Mouse (Mus musculus): ENCODE results near the gene Asic4. TPM values are rescaled to one million over a fixed set of nuclear protein-coding genes. Genes with fewer than 3 reads are reported as not detected.

Gene Asic4
- 1 to 10 TPM; 5.1 to 8.1 TPM for total RNA-seq (2021)
- long read RNA-seq, experiment 1, transcript Asic4-201 (10 exons, 2,464 nt): major isoform, 8 of 8 reads
- long read RNA-seq, experiment 1, partial matches to known transcripts: 0 of 8 reads
- long read RNA-seq, experiment 1, other reads (novel, unspliced or antisense): 0 of 8 reads
- long read RNA-seq, experiment 2, transcript Asic4-201 (10 exons, 2,464 nt): major isoform, 10 of 12 reads
- long read RNA-seq, experiment 2, partial matches to known transcripts: 0 of 12 reads
- long read RNA-seq, experiment 2, other reads (novel, unspliced or antisense): 2 of 12 reads

DNA sequence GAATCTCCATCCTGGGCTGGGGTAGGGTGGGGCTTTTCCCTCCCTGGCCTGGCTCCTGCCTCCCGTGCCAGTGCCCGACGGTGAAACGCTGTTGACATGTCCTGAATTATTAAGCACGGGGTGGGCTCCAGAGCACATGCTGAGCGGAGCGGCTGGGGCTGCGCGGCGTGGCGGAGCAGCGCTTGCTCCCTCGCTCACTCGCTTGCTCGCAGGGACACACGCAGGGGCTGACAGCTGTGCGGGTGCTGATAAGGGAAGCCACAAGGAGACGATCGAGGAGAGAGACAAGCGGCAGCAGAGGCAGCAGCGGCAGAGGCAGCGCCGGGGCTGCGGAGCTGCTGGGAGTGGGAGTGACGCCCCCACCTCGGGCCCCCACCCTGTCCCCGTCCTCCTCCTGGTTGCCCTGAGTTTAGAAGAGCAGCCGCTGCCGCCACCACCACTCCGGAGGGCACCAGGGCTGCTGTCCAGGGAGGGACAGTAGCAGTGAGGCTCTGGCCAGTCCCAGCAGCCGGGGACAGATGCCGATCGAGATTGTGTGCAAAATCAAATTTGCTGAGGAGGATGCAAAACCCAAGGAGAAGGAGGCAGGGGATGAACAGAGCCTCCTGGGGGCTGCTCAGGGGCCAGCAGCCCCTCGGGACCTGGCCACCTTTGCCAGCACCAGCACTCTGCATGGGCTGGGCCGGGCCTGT, at the start of gene Asic4:
Asic4 (plus strand) TSS at position 123 of the 692 bp plus-strand sequence.
- no peak for DNase-seq (ENCODE audit: low spot score in 2 of 2)

GRCm38 (mm10) chr1:75400493-75401115, 49.6 kb upstream of the Asic4 start:
- DNase-seq (ENCODE audit: low spot score in 2 of 2): no peak

GRCm38 (mm10) chr1:75405547-75405946, 44.7 kb upstream of the Asic4 start:
- DNase-seq (ENCODE audit: low spot score in 2 of 2): no peak

GRCm38 (mm10) chr1:75406173-75406572, 44.1 kb upstream of the Asic4 start:
- no peak for DNase-seq (ENCODE audit: low spot score in 2 of 2)

GRCm38 (mm10) chr1:75407056-75407455, 43.2 kb upstream of the Asic4 start:
- DNase-seq (ENCODE audit: low spot score in 2 of 2): no peak

DNA sequence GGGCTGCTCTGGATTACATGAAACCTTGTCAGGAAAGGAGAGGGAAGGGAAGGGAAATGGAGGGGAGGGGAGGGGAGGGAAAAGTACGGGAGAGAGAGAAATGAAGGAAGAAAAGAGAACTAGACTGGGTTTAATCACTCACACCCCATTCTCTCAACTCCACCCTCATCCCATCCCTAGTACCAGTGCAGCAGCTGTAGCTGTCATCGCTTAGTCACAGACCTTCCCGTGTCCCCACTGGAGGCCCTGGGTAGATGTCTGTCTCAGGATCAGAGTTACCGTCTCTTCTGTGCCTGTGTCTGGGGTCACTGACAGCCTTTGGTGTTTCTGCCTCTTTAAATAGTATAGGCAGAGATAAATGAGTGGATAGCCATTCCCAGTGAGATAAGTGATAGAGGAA, 42.0 kb upstream of the Asic4 start:
- DNase-seq (ENCODE audit: low spot score in 2 of 2): no peak

- no peak for DNase-seq (ENCODE audit: low spot score in 2 of 2)
These were observed 40.3 kb upstream of the Asic4 start for GRCm38 (mm10) chr1:75409950-75410349.

DNA sequence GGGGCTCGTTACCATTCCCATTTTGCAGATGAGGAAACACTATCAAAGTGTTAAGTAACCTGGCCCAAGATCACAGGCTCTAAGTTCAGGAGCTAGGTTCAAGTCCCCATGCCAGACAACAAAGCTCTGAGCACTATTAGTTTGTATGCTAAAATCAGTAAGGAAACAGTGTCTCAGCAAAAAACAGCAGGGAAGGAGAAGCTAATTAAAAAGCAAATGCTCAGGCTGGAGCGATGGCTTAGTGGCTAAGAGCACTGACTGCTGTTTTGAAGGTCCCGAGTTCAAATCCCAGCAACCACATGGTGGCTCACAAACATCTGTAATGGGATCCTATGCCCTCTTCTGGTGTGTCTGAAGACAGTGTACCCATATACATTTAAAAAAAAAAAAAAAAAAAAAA, 38.0 kb upstream of the Asic4 start:
- DNase-seq (ENCODE audit: low spot score in 2 of 2): no peak

DNA sequence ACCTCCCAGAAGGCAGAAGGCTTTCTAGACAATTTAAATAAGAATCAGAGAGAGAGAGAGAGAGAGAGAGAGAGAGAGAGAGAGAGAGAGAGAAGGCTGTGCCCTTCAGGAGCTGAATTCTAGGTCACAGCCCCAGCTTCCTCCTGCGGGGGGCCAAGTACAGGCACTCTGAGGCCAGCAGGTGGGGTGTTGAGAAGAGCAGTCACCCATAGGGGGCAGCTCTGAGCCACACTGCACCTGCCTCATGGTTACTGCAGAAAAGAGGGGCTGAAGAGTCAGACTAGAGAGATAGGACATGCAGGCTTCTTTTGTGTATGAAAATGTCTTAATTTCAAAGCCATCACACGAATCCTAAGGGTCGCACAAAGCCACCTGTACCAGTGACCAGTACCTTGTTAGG, 36.5 kb upstream of the Asic4 start:
- no peak for DNase-seq (ENCODE audit: low spot score in 2 of 2)

DNA sequence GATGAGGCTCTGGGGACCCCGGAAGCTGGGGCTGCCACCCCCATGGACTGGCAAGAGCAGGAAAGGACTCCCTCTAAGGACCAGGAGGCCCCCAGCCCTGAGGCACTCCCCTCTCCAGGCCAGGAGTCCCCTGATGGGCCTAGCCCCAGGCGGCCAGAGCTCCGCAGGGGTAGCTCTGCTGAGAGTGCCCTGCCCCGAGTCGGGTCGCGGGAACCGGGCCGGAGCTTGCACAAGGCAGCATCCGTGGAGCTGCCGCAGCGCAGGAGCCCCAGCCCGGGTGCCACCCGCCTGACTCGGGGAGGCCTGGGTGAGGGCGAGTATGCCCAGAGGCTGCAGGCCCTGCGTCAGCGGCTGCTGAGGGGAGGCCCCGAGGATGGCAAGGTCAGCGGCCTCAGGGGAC, 28.4 kb upstream of the Asic4 start:
- no peak for DNase-seq (ENCODE audit: low spot score in 2 of 2)

GRCm38 (mm10) chr1:75422216-75422822, 27.9 kb upstream of the Asic4 start:
- DNase-seq (ENCODE audit: low spot score in 2 of 2): no peak

DNA sequence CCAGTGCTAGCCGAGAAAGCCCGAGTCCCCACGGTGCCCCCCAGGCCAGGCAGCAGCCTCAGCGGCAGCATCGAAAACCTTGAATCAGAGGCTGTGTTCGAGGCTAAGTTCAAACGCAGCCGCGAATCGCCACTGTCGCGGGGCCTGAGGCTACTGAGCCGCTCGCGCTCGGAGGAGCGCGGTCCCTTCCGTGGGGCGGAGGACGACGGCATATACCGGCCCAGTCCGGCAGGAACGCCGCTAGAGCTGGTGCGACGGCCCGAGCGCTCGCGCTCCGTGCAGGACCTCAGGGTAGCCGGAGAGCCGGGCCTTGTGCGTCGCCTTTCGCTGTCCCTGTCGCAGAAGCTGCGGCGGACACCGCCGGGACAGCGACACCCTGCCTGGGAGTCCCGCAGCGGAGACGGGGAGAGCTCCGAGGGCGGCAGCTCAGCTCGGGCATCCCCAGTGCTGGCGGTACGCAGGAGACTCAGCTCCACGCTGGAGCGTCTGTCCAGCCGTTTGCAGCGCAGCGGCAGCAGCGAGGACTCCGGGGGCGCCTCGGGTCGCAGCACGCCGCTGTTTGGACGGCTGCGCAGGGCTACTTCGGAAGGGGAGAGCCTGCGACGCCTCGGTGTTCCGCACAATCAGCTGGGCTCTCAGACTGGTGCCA, 27.3 kb upstream of the Asic4 start:
- DNase-seq (ENCODE audit: low spot score in 2 of 2): peak in 1 of 2 experiments; percentile 36

- DNase-seq (ENCODE audit: low spot score in 2 of 2): no peak
These were observed 26.4 kb upstream of the Asic4 start for GRCm38 (mm10) chr1:75423780-75424390.

GRCm38 (mm10) chr1:75425796-75426471, 24.3 kb upstream of the Asic4 start:
- DNase-seq (ENCODE audit: low spot score in 2 of 2): no peak

GRCm38 (mm10) chr1:75435475-75436328, 14.5 kb upstream of the Asic4 start, which contains the start of gene Gmppa:
Gene Gmppa (plus strand): TSS chr1:75435930.
- DNase-seq (ENCODE audit: low spot score in 2 of 2): peak; percentile 73 to 75

DNA sequence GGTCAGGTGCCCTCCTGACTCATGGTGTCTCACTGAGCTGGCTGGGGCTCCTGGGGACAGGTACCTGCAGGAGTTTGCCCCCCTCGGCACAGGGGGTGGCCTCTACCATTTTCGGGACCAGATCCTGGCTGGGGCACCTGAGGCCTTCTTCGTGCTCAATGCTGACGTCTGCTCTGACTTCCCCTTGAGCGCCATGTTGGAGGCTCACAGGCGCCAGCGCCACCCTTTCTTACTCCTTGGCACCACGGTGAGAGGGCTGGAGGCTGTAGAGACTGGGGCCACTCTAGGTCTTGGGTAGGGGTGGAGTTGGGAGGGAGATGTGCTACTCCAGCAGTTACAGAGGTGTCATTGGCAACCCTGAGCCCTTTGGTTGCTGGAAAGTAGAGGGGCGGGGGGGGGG, 11.5 kb upstream of the Asic4 start:
- no peak for DNase-seq (ENCODE audit: low spot score in 2 of 2)

DNA sequence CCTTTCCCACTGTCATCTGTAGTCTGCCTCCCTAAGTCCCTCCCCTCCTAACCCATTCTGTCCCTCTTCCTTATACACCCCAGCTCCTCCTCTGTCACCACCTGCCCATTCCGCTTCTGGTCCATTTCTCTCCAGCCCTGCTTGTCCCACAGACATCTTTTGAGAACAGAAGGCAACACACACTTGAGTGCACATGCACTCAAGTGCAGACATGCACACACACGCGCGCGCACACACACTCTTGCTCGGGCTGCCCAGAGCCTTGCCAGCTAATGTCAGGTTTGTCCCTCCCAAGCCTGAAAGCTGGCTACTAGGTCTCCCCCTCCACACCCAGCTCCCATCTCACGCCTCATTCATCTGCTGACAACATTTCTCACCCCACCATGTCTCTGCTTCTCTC, 9.6 kb upstream of the Asic4 start:
- no peak for DNase-seq (ENCODE audit: low spot score in 2 of 2)

DNA sequence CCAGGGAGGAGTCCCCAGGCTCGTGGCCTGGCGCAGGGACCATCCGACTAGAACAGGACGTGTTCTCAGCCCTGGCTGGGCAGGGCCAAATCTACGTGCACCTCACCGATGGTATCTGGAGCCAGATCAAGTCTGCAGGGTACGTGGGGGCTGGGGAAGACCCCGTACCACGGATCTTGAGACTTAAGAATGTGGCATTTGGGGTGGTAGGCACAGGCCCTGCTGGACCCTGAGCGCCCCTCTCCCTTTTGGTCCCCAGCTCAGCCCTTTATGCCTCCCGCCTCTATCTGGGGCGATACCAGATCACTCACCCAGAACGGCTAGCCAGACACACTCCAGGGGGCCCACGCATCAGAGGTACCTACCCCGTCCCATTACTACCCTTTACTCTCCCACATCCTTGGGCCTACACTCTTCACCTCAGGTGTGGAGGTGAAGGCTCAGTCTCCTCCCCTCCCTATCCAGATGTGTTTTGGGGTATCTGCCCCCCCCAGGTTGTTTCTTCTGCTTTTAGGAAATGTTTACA, 8.7 kb upstream of the Asic4 start:
- DNase-seq (ENCODE audit: low spot score in 2 of 2): no peak

- no peak for DNase-seq (ENCODE audit: low spot score in 2 of 2)
These were observed 8.1 kb upstream of the Asic4 start for GRCm38 (mm10) chr1:75442171-75442570.

Data from adrenal gland, adult 18-20 months (tissue).